Mouse (Mus musculus): Measurements from ENCODE around the gene Tm7sf2. TPM values are rescaled to one million over a fixed set of nuclear protein-coding genes. Genes with fewer than 3 reads are reported as not detected.
"Not testable (repeated sequence)": the region's sequence is repeated elsewhere in the genome, so short reads cannot be mapped to it uniquely, and the experiment has no call there.

Gene Tm7sf2
- polyA plus RNA-seq, 1 experiment from 2014 or later = 30.8 TPM

DNA sequence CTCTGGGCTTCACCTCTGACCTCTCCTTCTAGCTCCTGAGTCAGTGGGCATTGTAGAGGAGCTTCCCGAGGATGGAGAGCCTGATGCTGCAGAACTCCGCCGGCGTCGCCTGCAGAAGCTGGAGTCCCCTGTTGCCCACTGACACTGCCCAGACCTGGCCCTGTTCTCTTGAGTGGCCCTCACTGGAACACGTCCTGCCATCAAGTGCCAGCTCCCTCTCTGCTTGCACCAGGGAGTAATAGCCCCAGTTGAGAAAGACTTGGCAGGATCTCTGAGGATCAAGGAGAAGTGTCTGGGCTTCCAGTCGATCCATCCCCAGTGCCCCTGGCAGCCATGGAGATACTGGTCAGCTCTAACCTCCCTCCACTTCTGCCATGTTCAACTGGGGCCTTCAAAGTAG, 15.7 kb downstream of the Tm7sf2 start:
- WGBS = 87% methylated on average over 7 of the region's 7 CpGs
- DNase-seq (ENCODE audit: low spot score) (no peak), ATAC-seq (replicated peaks; ENCODE audit: low FRiP score) (no peak)
- no peak overlapping the region for H3K9ac ChIP-seq (ENCODE audit: low read depth, low read length)
- H3K4me2 ChIP-seq = no peak overlapping the region
- H3K27ac ChIP-seq (ENCODE audit: low read depth, low read length) = no peak overlapping the region
- H3K27me3 ChIP-seq (replicated peaks; ENCODE audit: control insufficient read depth, insufficient read depth, low read length) = no peaks in the 10 kb centered on the region
- peaks cover 19% of the 10 kb centered on the region for H3K4me1 ChIP-seq (replicated peaks; ENCODE audit: control insufficient read depth, insufficient read depth, low read length)
- no peak overlapping the region for H3K4me3 ChIP-seq (ENCODE audit: low read depth, low read length)
- no peaks in the 10 kb centered on the region for H3K9me3 ChIP-seq (ENCODE audit: control insufficient read depth, low read length)
- H3K36me3 ChIP-seq (ENCODE audit: control insufficient read depth, insufficient read depth, low read length) = peaks cover 65% of the 10 kb centered on the region

DNA sequence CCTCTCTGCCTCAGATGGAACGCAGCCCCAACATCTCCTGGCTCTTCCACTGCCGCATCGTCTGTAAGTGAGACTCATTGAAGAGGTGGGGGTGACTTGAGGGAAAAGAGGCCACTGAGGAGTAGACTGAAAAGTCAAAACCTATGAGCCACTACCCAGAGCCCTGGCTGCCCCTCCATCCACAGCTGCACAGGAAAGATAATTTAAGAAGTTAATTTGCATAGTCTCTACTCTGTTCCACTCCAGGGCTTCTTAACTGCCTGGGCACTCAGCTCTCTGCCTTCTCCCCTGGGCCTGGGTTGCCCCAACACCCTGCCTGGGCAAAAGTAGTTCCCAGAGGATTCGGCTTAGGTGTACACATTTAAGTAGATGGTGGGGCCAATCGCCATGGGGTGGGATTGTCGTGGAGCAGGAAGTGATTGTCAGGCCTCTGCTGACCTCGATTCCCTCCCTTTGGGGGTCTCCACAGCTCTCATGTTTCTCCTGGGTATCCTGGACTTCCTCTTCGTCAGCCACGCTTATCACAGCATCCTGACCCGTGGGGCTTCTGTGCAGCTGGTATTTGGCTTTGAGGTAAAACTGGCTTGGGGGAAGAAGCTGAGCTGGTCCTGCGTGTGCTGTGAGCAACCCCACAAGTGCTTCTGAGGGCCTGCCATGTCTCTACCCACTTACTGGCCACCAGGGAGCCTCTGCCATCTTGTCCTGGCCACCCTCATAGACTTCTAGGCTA, 19.3 kb downstream of the Tm7sf2 start:
- DNase-seq (ENCODE audit: low spot score) (no peak), ATAC-seq (replicated peaks; ENCODE audit: low FRiP score) (peak; percentile 17; the same call in 1 of the 2 replicates)
- Histone ChIP-seq H3K4me2 (peak overlapping the region; percentile 85), H3K4me1 (replicated peaks; ENCODE audit: control insufficient read depth, insufficient read depth, low read length) (peaks cover 14% of the 10 kb centered on the region; the same call in 1 of the 2 replicates), H3K27ac (ENCODE audit: low read depth, low read length) (peak overlapping the region; percentile 10; the same call in 1 of the 2 replicates), H3K27me3 (replicated peaks; ENCODE audit: control insufficient read depth, insufficient read depth, low read length) (no peaks in the 10 kb centered on the region), H3K4me3 (ENCODE audit: low read depth, low read length) (peak overlapping the region; percentile 14; the same call in 1 of the 2 replicates), H3K36me3 (ENCODE audit: control insufficient read depth, insufficient read depth, low read length) (peaks cover 48% of the 10 kb centered on the region), H3K9me3 (ENCODE audit: control insufficient read depth, low read length) (no peaks in the 10 kb centered on the region), H3K9ac (ENCODE audit: low read depth, low read length) (no peak overlapping the region)
- 71% methylated on average over 11 of the region's 11 CpGs for WGBS

DNA sequence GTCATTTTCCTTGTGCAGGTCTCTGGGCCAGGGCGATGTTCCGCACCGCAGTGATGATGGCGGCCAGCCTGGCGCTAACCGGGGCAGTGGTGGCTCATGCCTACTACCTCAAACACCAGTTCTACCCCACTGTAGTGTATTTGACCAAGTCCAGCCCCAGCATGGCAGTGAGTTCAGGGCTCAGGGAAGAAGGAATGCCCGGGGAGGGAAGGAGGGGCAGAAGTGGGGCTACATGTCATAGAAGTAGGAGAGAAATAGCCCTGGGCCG, 20.3 kb downstream of the Tm7sf2 start:
- peak overlapping the region; percentile 96 for H3K9ac ChIP-seq (ENCODE audit: low read depth, low read length)
- no peak for DNase-seq (ENCODE audit: low spot score)
- peak overlapping the region; percentile 88 for H3K4me3 ChIP-seq (ENCODE audit: low read depth, low read length)
- 72% methylated on average over 8 of the region's 8 CpGs for WGBS
- H3K9me3 ChIP-seq (ENCODE audit: control insufficient read depth, low read length) = no peaks in the 10 kb centered on the region
- no peaks in the 10 kb centered on the region for H3K27me3 ChIP-seq (replicated peaks; ENCODE audit: control insufficient read depth, insufficient read depth, low read length)
- peak overlapping the region; percentile 42; the same call in 1 of the 2 replicates for H3K27ac ChIP-seq (ENCODE audit: low read depth, low read length)
- peaks cover 14% of the 10 kb centered on the region; the same call in 1 of the 2 replicates for H3K4me1 ChIP-seq (replicated peaks; ENCODE audit: control insufficient read depth, insufficient read depth, low read length)
- ATAC-seq (replicated peaks; ENCODE audit: low FRiP score) = no peak
- H3K36me3 ChIP-seq (ENCODE audit: control insufficient read depth, insufficient read depth, low read length) = peaks cover 38% of the 10 kb centered on the region
- H3K4me2 ChIP-seq = peak overlapping the region; percentile 85

DNA sequence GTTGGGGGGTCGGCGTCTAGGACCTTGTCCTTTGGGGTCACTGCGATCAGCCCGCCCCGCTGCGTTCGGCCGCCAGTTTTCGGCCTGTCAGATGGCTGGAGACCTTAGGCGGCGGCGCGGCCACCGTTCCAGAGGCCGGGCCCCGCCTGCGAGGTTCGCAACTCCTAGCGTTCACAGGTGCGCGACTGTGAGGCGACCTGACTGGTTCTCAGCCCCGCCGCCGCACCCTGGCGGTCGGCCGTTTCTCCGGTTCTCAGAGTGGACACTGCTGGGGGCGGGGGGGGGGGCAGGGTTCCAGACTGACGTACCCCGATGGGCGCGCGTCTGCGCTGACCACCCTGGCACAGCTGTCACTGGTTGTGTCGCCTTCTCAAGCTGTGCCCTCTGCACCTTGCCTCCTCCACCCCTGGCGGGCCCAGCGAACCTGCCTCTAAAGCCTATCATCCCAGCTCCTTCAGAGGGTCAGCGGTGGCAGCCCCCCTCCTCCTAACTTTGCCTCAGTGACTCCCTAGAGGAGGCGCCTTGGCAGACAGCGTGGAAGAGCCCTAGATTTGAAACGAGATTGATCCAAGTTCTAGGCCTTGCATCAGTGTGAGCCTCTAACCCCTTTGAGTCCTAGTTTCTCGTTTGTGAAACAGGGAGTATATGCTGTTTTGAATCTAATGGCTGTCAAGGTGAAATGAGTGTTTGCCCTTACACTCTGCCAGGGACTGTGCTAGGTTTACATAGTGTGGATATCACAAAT, 20.8 kb downstream of the Tm7sf2 start:
- Histone ChIP-seq H3K4me2 (peak overlapping the region; percentile 85), H3K9ac (ENCODE audit: low read depth, low read length) (peak overlapping the region; percentile 96), H3K4me1 (replicated peaks; ENCODE audit: control insufficient read depth, insufficient read depth, low read length) (peaks cover 14% of the 10 kb centered on the region; the same call in 1 of the 2 replicates), H3K27me3 (replicated peaks; ENCODE audit: control insufficient read depth, insufficient read depth, low read length) (no peaks in the 10 kb centered on the region), H3K27ac (ENCODE audit: low read depth, low read length) (peak overlapping the region; percentile 99), H3K36me3 (ENCODE audit: control insufficient read depth, insufficient read depth, low read length) (peaks cover 33% of the 10 kb centered on the region), H3K4me3 (ENCODE audit: low read depth, low read length) (peak overlapping the region; percentile 88), H3K9me3 (ENCODE audit: control insufficient read depth, low read length) (no peaks in the 10 kb centered on the region)
- no peak for DNase-seq (ENCODE audit: low spot score)
- WGBS = 1% methylated on average over 44 of the region's 44 CpGs
- peak; percentile 8; the same call in 1 of the 2 replicates for ATAC-seq (replicated peaks; ENCODE audit: low FRiP score)

DNA sequence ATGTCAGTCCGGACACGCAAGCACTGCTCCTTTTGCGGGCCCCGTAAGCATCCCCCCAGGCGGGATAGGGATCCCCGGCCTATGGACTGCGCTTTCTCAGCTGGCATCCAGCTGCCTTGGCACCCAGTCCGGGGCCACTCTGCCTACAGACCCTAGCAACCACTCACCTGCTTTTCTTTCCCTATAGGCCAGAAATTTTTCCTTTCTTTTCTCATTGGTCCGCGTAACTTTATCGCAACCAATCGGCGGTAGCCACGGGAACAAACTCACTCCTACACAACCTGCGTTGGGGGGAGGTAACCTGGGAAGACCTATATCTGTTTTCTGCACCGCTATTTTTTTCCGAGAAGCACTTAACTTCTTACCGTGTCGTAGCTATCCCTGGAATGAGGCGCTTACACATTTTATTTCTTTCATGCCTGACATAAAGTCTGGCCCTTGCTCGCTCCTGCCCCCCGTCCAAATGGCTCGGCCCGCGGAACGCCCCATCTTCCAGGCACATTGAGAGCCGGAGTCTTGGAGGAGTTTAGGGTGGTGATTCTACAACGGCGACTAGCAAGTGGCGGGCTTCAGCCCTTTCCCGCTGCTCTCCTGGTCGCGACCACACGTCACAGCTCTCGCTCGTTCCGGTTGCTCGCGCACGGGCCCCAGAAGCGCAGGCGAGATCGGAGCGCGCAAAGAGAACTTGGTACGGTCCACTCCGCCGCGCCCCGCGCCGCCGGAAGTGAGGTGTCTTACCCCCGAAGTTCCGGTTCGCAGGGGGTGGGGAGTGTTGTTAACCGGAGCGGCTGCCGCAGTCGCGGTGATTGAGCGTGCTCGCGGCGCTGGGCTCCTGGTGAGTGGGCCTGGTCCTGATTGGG, 21.6 kb downstream of the Tm7sf2 start, which contains the start of gene Syvn1:
Gene Syvn1, plus strand, starts transcription at position 283 of the 860 bp plus-strand sequence.
- H3K27me3 ChIP-seq (replicated peaks; ENCODE audit: control insufficient read depth, insufficient read depth, low read length) = no peaks in the 10 kb centered on the region
- peaks cover 27% of the 10 kb centered on the region for H3K36me3 ChIP-seq (ENCODE audit: control insufficient read depth, insufficient read depth, low read length)
- peaks cover 14% of the 10 kb centered on the region; the same call in 1 of the 2 replicates for H3K4me1 ChIP-seq (replicated peaks; ENCODE audit: control insufficient read depth, insufficient read depth, low read length)
- peak; percentile 87 for ATAC-seq (replicated peaks; ENCODE audit: low FRiP score)
- peak within 1 kb of the TSS; percentile 88 for H3K4me3 ChIP-seq (ENCODE audit: low read depth, low read length)
- under 1% methylated on average over 65 of the region's 65 CpGs for WGBS
- H3K9ac ChIP-seq (ENCODE audit: low read depth, low read length) = peak within 1 kb of the TSS; percentile 96
- peak within 1 kb of the TSS; percentile 99 for H3K27ac ChIP-seq (ENCODE audit: low read depth, low read length)
- peak within 1 kb of the TSS; percentile 85 for H3K4me2 ChIP-seq
- DNase-seq (ENCODE audit: low spot score) = peak; percentile 93
- no peaks in the 10 kb centered on the region for H3K9me3 ChIP-seq (ENCODE audit: control insufficient read depth, low read length)

DNA sequence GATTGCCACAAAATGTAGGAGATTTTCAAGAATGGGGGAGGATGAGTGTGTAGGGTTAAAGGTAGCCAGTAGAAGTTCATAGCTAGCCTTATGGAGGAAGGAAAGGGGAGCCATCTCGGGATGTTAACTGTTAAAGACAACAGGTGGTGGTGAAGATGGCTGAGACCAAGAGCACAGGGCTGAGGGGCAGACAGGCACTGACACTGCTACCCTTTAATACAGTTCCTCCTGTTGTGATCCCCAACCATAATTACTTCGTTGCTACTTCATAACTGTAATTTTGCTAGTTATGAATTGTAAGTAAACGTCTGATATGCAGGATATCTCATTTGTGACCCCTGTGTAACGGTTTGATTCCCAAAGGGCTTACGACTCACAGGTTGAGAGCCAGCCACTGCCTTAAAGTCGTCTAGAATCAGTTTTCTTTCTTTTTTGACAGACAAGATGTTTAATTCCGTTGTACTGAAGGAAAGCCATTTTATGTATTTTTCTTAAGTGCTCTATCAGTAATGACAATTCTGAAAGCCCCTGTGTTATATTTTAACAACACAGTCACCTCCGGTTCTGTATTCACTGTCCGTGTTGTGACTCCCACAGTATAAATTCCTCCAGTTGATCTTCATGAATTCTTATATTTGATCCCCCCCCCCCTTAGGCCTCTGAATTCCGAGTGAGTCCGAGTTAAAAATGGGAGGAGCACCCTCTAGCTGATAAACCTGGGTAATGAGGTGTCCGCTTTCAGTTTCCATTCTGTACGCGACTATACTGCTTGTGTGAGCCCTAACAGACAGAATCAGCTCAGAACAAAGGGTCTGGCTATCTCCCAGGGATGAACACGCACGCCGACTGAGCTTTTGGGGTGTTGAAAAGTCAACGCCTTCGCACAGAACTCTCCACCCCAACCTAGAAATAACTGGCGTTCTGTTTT, 22.5 kb downstream of the Tm7sf2 start:
- WGBS = 17% methylated on average over 20 of the region's 20 CpGs
- peak overlapping the region; percentile 96 for H3K9ac ChIP-seq (ENCODE audit: low read depth, low read length)
- H3K36me3 ChIP-seq (ENCODE audit: control insufficient read depth, insufficient read depth, low read length) = peaks cover 18% of the 10 kb centered on the region
- peak; percentile 54 for ATAC-seq (replicated peaks; ENCODE audit: low FRiP score)
- peak overlapping the region; percentile 99 for H3K27ac ChIP-seq (ENCODE audit: low read depth, low read length)
- peak overlapping the region; percentile 85 for H3K4me2 ChIP-seq
- H3K9me3 ChIP-seq (ENCODE audit: control insufficient read depth, low read length) = no peaks in the 10 kb centered on the region
- no peaks in the 10 kb centered on the region for H3K27me3 ChIP-seq (replicated peaks; ENCODE audit: control insufficient read depth, insufficient read depth, low read length)
- H3K4me1 ChIP-seq (replicated peaks; ENCODE audit: control insufficient read depth, insufficient read depth, low read length) = peaks cover 14% of the 10 kb centered on the region; the same call in 1 of the 2 replicates
- peak overlapping the region; percentile 88 for H3K4me3 ChIP-seq (ENCODE audit: low read depth, low read length)
- no peak for DNase-seq (ENCODE audit: low spot score)

DNA sequence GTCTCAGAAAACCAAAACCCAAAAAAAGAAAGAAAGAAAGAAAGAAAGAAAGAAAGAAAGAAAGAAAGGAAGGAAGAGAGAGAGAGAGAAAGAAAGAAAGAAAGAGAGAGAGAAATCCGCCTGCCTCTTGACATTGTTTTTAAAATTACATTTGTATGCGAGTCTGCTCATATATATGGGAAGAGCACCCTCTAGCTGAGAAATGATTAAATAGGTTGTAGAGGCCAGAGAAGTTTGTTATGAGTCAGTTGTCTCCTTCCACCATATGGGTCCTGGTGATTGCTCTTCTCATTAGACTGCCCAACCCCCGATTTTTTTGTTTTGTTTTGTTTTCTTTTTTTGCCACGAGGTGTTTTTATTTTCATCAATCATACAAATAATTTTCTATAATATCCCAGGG, 24.1 kb downstream of the Tm7sf2 start:
- ATAC-seq (replicated peaks; ENCODE audit: low FRiP score); H3K9ac ChIP-seq (ENCODE audit: low read depth, low read length): not testable (repeated sequence)
- 59% methylated on average over 4 of the region's 4 CpGs for WGBS

More for the DNA sequence above, 24.1 kb downstream of the Tm7sf2 start:
- not testable (repeated sequence) for H3K27me3 ChIP-seq (replicated peaks; ENCODE audit: control insufficient read depth, insufficient read depth, low read length); DNase-seq (ENCODE audit: low spot score); H3K4me2 ChIP-seq; H3K27ac ChIP-seq (ENCODE audit: low read depth, low read length); H3K36me3 ChIP-seq (ENCODE audit: control insufficient read depth, insufficient read depth, low read length); H3K4me3 ChIP-seq (ENCODE audit: low read depth, low read length); H3K9me3 ChIP-seq (ENCODE audit: control insufficient read depth, low read length)
- H3K4me1 ChIP-seq (replicated peaks; ENCODE audit: control insufficient read depth, insufficient read depth, low read length) = peaks cover 14% of the 10 kb centered on the region; the same call in 1 of the 2 replicates

Measured in liver, embryonic 11.5 days (tissue).